Mouse (Mus musculus): ENCODE measurements at regions not wholly inside any gene's neighbourhood (a gene's known extent, or its start where the extent isn't known, plus 50 kb on each side); places are given as distances from the start of the nearest gene placed in this dataset.
A peak's percentile ranks its signal among the peaks of the same experiment; 100 is the strongest.

DNA sequence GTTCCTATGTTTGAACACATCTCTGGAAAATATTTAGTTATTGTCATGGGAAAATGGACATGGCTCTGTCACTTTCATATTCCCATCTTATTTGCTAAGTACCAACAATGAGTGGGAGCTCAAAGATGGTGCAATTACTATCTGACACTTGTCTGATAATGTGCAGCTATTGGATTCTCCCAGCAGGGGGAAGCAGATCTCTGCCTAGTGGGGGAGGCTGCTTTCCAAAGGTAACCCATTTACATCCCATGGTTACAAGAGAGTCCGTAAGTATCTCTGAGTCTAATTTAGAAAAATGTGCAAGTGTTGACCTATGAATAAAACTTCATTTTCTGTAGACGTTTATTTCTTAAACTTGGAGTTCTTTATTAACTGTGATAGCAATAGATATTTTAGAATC lies 149.4 kb upstream of the Pou1f1 start:
- TF ChIP-seq POLR2A (IDR thresholded peaks at IDR 0.05; ENCODE audit: insufficient read depth, low read length), result no peak
- TF ChIP-seq CTCF (IDR thresholded peaks at IDR 0.05; ENCODE audit: low read depth, low read length), result peak; percentile 30

All from ES-Bruce4 (cell line).